Mouse (Mus musculus) G1E (cell line): ENCODE results near the gene Zfp329.

Source experiments
- CTCF ChIP-seq: IDR thresholded peaks from 2 replicates; pipeline ENCODE4 v1.5.1; 2012; ENCODE audit warnings: low read depth, low read length, inconsistent platforms, mixed read lengths
- GATA1 ChIP-seq: IDR thresholded peaks from 2 replicates; pipeline ENCODE4 v1.6.1; 2012; ENCODE audit warnings: borderline replicate concordance, low read length, inconsistent platforms, mixed read lengths
- TAL1 ChIP-seq: conservative IDR thresholded peaks from 2 replicates; pipeline ENCODE4 v1.6.1; 2012; ENCODE audit warnings: low read depth, low read length, inconsistent platforms, mixed read lengths

- TF ChIP-seq CTCF: no peak
- no peak for TF ChIP-seq TAL1
- TF ChIP-seq GATA1: no peak
Measured at GRCm38 (mm10) chr7:12818521-12819295, at the start of gene Zfp329.
